Mouse (Mus musculus) ES-Bruce4 (cell line): ENCODE results near the gene Rnf185. TPM values are rescaled to one million over a fixed set of nuclear protein-coding genes. Genes with fewer than 3 reads are reported as not detected.

ENCODE experiments used
- H3K27ac ChIP-seq: 2 replicates; pipeline ENCODE4 v1.5.1; 2012; ENCODE audit warnings: low read length, inconsistent platforms; ENCODE audit not compliant: insufficient read depth
- H3K27me3 ChIP-seq: 2 replicates; pipeline ENCODE4 v1.6.1; 2012; ENCODE audit warnings: mild to moderate bottlenecking, low read length, inconsistent platforms; ENCODE audit not compliant: control insufficient read depth, poor library complexity, insufficient read depth, severe bottlenecking
- H3K36me3 ChIP-seq: 2 replicates; pipeline ENCODE4 v1.6.1; 2012; ENCODE audit warnings: inconsistent platforms, mild to moderate bottlenecking, low read length, moderate library complexity; ENCODE audit not compliant: control insufficient read depth, poor library complexity, insufficient read depth, severe bottlenecking
- H3K4me1 ChIP-seq: one replicate; pipeline ENCODE4 v1.8.1; 2011; ENCODE audit warnings: low read length; ENCODE audit not compliant: control insufficient read depth, insufficient read depth
- H3K4me3 ChIP-seq: 2 replicates; pipeline ENCODE4 v1.5.1; 2011; ENCODE audit warnings: low read depth, mild to moderate bottlenecking, low read length
- H3K9ac ChIP-seq: 2 replicates; pipeline ENCODE4 v1.6.1; 2012; ENCODE audit warnings: low read depth, mild to moderate bottlenecking, inconsistent platforms; ENCODE audit not compliant: poor library complexity, severe bottlenecking
- H3K9me3 ChIP-seq: replicated peaks from 2 replicates; pipeline ENCODE4 v1.6.1; 2012; ENCODE audit warnings: mild to moderate bottlenecking, low read length, inconsistent platforms; ENCODE audit not compliant: control insufficient read depth, poor library complexity, insufficient read depth, severe bottlenecking
- CTCF ChIP-seq: IDR thresholded peaks from one replicate; pipeline ENCODE4 v1.8.1; 2011; ENCODE audit warnings: low read depth, low read length
- EP300 ChIP-seq: IDR thresholded peaks from 2 replicates; pipeline ENCODE4 v1.6.1; 2011; ENCODE audit warnings: low read depth, low read length; ENCODE audit not compliant: insufficient read depth
- POLR2A ChIP-seq: IDR thresholded peaks from one replicate; pipeline ENCODE4 v1.8.1; 2011; ENCODE audit warnings: low read length; ENCODE audit not compliant: insufficient read depth
- polyA plus RNA-seq: library from polyadenylated mRNA; stranded (reverse); fragments of >200 nt; gene quantifications from 2 replicates; pipeline ENCODE4 v1.2.4, GENCODE M21; 2011; ENCODE audit warnings: low read depth; ENCODE audit not compliant: missing spikeins, insufficient read depth, insufficient read length

Gene Rnf185
- polyA plus RNA-seq, 1 experiment: 21.4 TPM

- Histone ChIP-seq H3K4me3 (no peak overlapping the region), H3K27me3 (no peaks in the 10 kb centered on the region), H3K27ac (no peak overlapping the region), H3K4me1 (peaks cover 1% of the 10 kb centered on the region), H3K9me3 (peaks cover 5% of the 10 kb centered on the region; the same call in 1 of the 2 replicates), H3K9ac (no peak overlapping the region), H3K36me3 (peaks cover 12% of the 10 kb centered on the region)
- TF ChIP-seq POLR2A: no peak
- no peak for TF ChIP-seq EP300
- no peak for TF ChIP-seq CTCF
These were observed 23.5 kb downstream of the Rnf185 start for GRCm38 (mm10) chr11:3428632-3429031.

- H3K4me3 ChIP-seq: no peak overlapping the region
- H3K36me3 ChIP-seq: peaks cover 12% of the 10 kb centered on the region
- no peaks in the 10 kb centered on the region for H3K27me3 ChIP-seq
- TF ChIP-seq POLR2A (no peak), CTCF (no peak), EP300 (no peak)
- H3K9me3 ChIP-seq: peaks cover 5% of the 10 kb centered on the region; the same call in 1 of the 2 replicates
- H3K4me1 ChIP-seq: peaks cover 1% of the 10 kb centered on the region
- H3K9ac ChIP-seq: no peak overlapping the region
- H3K27ac ChIP-seq: no peak overlapping the region
These were observed 24.4 kb downstream of the Rnf185 start for GRCm38 (mm10) chr11:3427697-3428230.

- Histone ChIP-seq H3K27me3 (no peaks in the 10 kb centered on the region), H3K9ac (no peak overlapping the region), H3K9me3 (peaks cover 5% of the 10 kb centered on the region; the same call in 1 of the 2 replicates), H3K36me3 (peaks cover 33% of the 10 kb centered on the region), H3K27ac (no peak overlapping the region), H3K4me3 (no peak overlapping the region), H3K4me1 (peaks cover 4% of the 10 kb centered on the region)
- no peak for TF ChIP-seq POLR2A
- TF ChIP-seq EP300: no peak
- TF ChIP-seq CTCF: no peak
These were observed 29.9 kb downstream of the Rnf185 start for GRCm38 (mm10) chr11:3422242-3422641.

GRCm38 (mm10) chr11:3418741-3419140 is 33.4 kb downstream of the Rnf185 start:
- Histone ChIP-seq H3K36me3 (peaks cover 32% of the 10 kb centered on the region), H3K4me1 (peaks cover 2% of the 10 kb centered on the region), H3K27ac (no peak overlapping the region), H3K27me3 (no peaks in the 10 kb centered on the region), H3K9ac (no peak overlapping the region), H3K4me3 (no peak overlapping the region), H3K9me3 (no peaks in the 10 kb centered on the region)
- TF ChIP-seq EP300: no peak
- no peak for TF ChIP-seq CTCF

- Histone ChIP-seq H3K27ac (no peak overlapping the region), H3K27me3 (no peaks in the 10 kb centered on the region), H3K9ac (no peak overlapping the region), H3K9me3 (no peaks in the 10 kb centered on the region), H3K4me3 (no peak overlapping the region), H3K4me1 (peaks cover 2% of the 10 kb centered on the region), H3K36me3 (peaks cover 32% of the 10 kb centered on the region)
- no peak for TF ChIP-seq CTCF
- no peak for TF ChIP-seq POLR2A
- no peak for TF ChIP-seq EP300
These were observed 34.4 kb downstream of the Rnf185 start for GRCm38 (mm10) chr11:3417795-3418194.

GRCm38 (mm10) chr11:3416399-3416798 is 35.8 kb downstream of the Rnf185 start:
- Histone ChIP-seq H3K9ac (no peak overlapping the region), H3K36me3 (peaks cover 32% of the 10 kb centered on the region), H3K27ac (no peak overlapping the region), H3K9me3 (no peaks in the 10 kb centered on the region), H3K4me3 (no peak overlapping the region), H3K27me3 (no peaks in the 10 kb centered on the region), H3K4me1 (peaks cover 2% of the 10 kb centered on the region)
- TF ChIP-seq CTCF (no peak), EP300 (no peak), POLR2A (no peak)

- H3K27me3 ChIP-seq: no peaks in the 10 kb centered on the region
- H3K27ac ChIP-seq: no peak overlapping the region
- no peak for TF ChIP-seq POLR2A
- no peak for TF ChIP-seq EP300
- TF ChIP-seq CTCF: no peak
- H3K9ac ChIP-seq: no peak overlapping the region
- no peaks in the 10 kb centered on the region for H3K9me3 ChIP-seq
- peaks cover 9% of the 10 kb centered on the region for H3K36me3 ChIP-seq
- H3K4me1 ChIP-seq: no peaks in the 10 kb centered on the region
- H3K4me3 ChIP-seq: no peak overlapping the region
These were observed 40.1 kb downstream of the Rnf185 start for GRCm38 (mm10) chr11:3412111-3412510.
